ENCODE assay signal across 25 mouse cellular contexts in the genomic region with DNA sequence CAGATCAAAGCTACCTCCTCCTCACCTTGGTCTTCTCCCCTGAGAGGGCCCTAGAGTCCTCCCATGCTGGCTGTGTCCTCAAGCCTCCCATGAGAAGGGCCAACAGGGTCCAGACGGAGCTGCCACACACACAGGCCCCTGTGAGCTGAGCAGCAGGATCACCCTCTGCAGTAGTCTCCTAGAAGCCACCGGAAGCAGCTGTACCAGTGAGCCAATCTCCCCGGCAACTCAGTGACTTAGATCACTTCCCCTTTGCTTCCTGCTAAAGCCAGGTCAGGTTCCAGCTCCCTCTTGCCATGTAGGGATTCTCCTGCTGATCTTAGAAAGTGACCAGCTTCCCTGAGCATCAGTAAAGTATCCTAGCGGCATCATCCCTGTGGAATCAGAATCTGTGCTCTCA.
DNase-seq lines count a peak whose midpoint lies in the region; ATAC-seq lines count a peak whose summit lies in the region.
"Had no signal": no experiment of that assay in that cellular context is flagged by ENCODE, and none has a peak within 500 bp of the region (broad histone marks: within the 10 kb centered on the region; RNA-seq: fewer than 3 reads in every experiment).

No protein-coding gene starts in this region.

- H3K4me2 ChIP-seq in hindbrain, embryonic 11.5 days (replicated peaks; ENCODE audit: low read depth, low read length), result no peak overlapping the region
- H3K4me2 ChIP-seq: heart, embryonic 12.5 days; limb, embryonic 13.5 days; liver, embryonic 11.5 days; lung, embryonic 15.5 days; neural tube, embryonic 13.5 days had no signal

- H3K9me3 ChIP-seq in hindbrain, embryonic 10.5 days, result no peaks in the 10 kb centered on the region
- H3K9me3 ChIP-seq in hindbrain, embryonic 11.5 days (ENCODE audit: control insufficient read depth, low read length), result no peaks in the 10 kb centered on the region
- H3K9me3 ChIP-seq: limb, embryonic 13.5 days; lung, embryonic 15.5 days; neural tube, embryonic 13.5 days had no signal

- H3K4me3 ChIP-seq in hindbrain, embryonic 10.5 days, result no peak overlapping the region
- H3K4me3 ChIP-seq in hindbrain, embryonic 11.5 days (ENCODE audit: low read depth, low read length), result no peak overlapping the region
- H3K4me3 ChIP-seq: heart, adult 2 months; heart, embryonic 12.5 days; limb, embryonic 13.5 days; lung, embryonic 15.5 days; neural tube, embryonic 13.5 days had no signal

- no peak for ATAC-seq in hindbrain, embryonic 11.5 days (ENCODE audit: low FRiP score)
- ATAC-seq: forebrain, embryonic 14.5 days; intestine, embryonic 16.5 days had no signal

- 72% methylated on average over 4 of the region's 4 CpGs for WGBS in hindbrain, embryonic 10.5 days
- 68% methylated on average over 4 of the region's 4 CpGs for WGBS in hindbrain, embryonic 11.5 days

- no peaks in the 10 kb centered on the region for H3K36me3 ChIP-seq in hindbrain, embryonic 10.5 days
- H3K36me3 ChIP-seq in hindbrain, embryonic 11.5 days (ENCODE audit: control insufficient read depth, insufficient read depth, low read length), result no peaks in the 10 kb centered on the region
- no peaks in the 10 kb centered on the region for H3K36me3 ChIP-seq in splenic B cell, adult 2 months (ENCODE audit: control insufficient read depth, insufficient read depth, low read length, poor library complexity, severe bottlenecking)
- H3K36me3 ChIP-seq: heart, embryonic 12.5 days; limb, embryonic 13.5 days; lung, embryonic 15.5 days; neural tube, embryonic 13.5 days had no signal

- peak overlapping the region; percentile 83 for H3K27ac ChIP-seq in hindbrain, embryonic 10.5 days
- no peak overlapping the region for H3K27ac ChIP-seq in hindbrain, embryonic 11.5 days (ENCODE audit: low read depth, low read length)
- H3K27ac ChIP-seq: heart, adult 2 months; limb, embryonic 13.5 days; lung, embryonic 15.5 days; neural tube, embryonic 13.5 days; stomach, postnatal 0 days had no signal

- H3K4me1 ChIP-seq in hindbrain, embryonic 10.5 days (replicated peaks), result peaks cover 46% of the 10 kb centered on the region
- peaks cover 5% of the 10 kb centered on the region; the same call in 1 of the 2 replicates for H3K4me1 ChIP-seq in hindbrain, embryonic 11.5 days (replicated peaks; ENCODE audit: control insufficient read depth, insufficient read depth, low read length)
- H3K4me1 ChIP-seq: heart, embryonic 12.5 days; lung, embryonic 15.5 days had no signal

- no peak overlapping the region for H3K9ac ChIP-seq in hindbrain, embryonic 11.5 days (ENCODE audit: low read depth, low read length)
- H3K9ac ChIP-seq: heart, embryonic 12.5 days; limb, embryonic 13.5 days; lung, embryonic 15.5 days; neural tube, embryonic 13.5 days had no signal

- DNase-seq in hindbrain, embryonic 10.5 days (ENCODE audit: low spot score), result no peak
- DNase-seq in hindbrain, embryonic 11.5 days (ENCODE audit: low spot score), result no peak
- DNase-seq in thymus, adult 18-20 months, result peak; percentile 35 to 36
- no peak for DNase-seq in thymus, postnatal 0 days (ENCODE audit: low spot score)
- DNase-seq in splenic B cell, adult 2 months (ENCODE audit: low read depth, low spot score), result peak; percentile 5
- DNase-seq in thymus, postnatal 4 days, result peak; percentile 31
- no peak for DNase-seq in heart, adult 11 months
- DNase-seq in lung, postnatal 14 days, result no peak
- DNase-seq: adrenal gland, postnatal 36 days; cerebellum, adult 18-20 months; cerebellum, postnatal 10 days; gastrocnemius, postnatal 25 days; heart, adult 2 months; heart, postnatal 4 days; kidney, postnatal 14 days; lung, postnatal 36 days; right cerebral cortex, postnatal 14 days had no signal

- no peaks in the 10 kb centered on the region for H3K27me3 ChIP-seq in hindbrain, embryonic 10.5 days (ENCODE audit: insufficient read depth, poor library complexity, severe bottlenecking)
- no peaks in the 10 kb centered on the region for H3K27me3 ChIP-seq in hindbrain, embryonic 11.5 days (ENCODE audit: control insufficient read depth, insufficient read depth, low read length)
- no peaks in the 10 kb centered on the region for H3K27me3 ChIP-seq in splenic B cell, adult 2 months (ENCODE audit: control insufficient read depth, insufficient read depth, low read length, poor library complexity, severe bottlenecking)
- H3K27me3 ChIP-seq: heart, embryonic 12.5 days; limb, embryonic 13.5 days; lung, embryonic 15.5 days; neural tube, embryonic 13.5 days had no signal

Comparison
In these comparisons a context has a peak if more than half of its experiments do, and no peak if none do; other contexts are left out.
1. DNase-seq: peak in thymus, adult 18-20 months (2 of 2), splenic B cell, adult 2 months (single experiment) and thymus, postnatal 4 days (single experiment); none in hindbrain, embryonic 10.5 days (single experiment), hindbrain, embryonic 11.5 days (single experiment), thymus, postnatal 0 days (single experiment), heart, adult 11 months (single experiment) and lung, postnatal 14 days (single experiment).